In the genomic region with DNA sequence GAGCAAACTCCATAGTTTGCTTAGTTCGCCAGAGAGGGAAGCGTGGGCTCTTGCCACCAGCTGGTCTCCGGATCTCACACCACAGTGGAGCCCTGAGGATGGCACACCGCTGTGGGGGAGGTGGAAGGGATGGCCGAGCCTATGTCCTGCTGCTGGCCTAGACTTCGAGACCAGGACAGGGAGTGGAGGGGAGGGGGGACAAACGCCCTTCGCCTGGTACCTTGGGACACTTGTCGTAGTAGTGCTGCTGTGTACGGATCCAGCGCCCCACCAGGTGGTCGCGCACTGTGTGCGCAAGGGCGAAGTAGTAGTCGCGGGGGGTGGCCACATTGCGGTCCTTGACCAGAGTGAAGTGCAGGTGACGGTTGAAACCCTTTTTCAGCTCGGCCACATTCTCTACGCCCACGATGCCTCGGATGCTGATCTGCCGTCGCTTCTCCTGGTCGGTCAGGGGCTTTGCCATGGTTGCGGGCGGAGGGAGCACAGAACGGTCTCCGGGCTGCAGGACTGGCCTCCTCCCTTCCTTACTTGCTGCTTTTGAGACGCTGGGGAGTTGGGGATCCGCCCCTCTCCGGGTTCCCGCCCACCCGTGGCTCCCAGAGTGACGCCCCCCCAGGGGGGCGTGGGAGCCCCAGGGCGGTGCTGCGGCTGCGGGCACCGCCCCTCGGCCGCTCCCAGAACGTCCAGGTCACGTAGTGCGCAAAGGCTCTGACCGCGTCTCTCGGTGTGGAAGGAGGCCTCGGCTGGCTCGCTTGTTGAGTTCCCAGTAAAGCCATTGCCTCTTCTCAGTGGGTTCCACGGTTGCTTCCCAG, we compare ENCODE assay signal across 8 mouse cellular contexts. TPM values are rescaled to one million over a fixed set of nuclear protein-coding genes. Genes with fewer than 3 reads are reported as not detected.
DNase-seq lines count a peak whose midpoint lies in the region; ATAC-seq lines count a peak whose summit lies in the region.

No protein-coding gene starts in this region.

- peaks cover 30% of the 10 kb centered on the region for H3K27me3 ChIP-seq in forebrain, embryonic 12.5 days
- H3K27me3 ChIP-seq in limb, embryonic 11.5 days (ENCODE audit: control insufficient read depth, insufficient read depth, low read length): 0 out of 2 replicates have a peak, but pooled peaks cover 3% of the 10 kb centered on the region
- H3K27me3 ChIP-seq in midbrain, embryonic 11.5 days (ENCODE audit: control insufficient read depth, insufficient read depth, low read length): peaks cover 6% of the 10 kb centered on the region

- peak; percentile 58 for DNase-seq in CD4-positive, CD25-positive, alpha-beta regulatory T cell, adult 2 months (ENCODE audit: low read depth, low spot score)
- DNase-seq in adrenal gland, postnatal 25 days: peak; percentile 82
- DNase-seq in heart, postnatal 36 days: peak; percentile 74 to 75
- peak; percentile 76 for DNase-seq in limb, embryonic 11.5 days (ENCODE audit: low spot score)
- peak; percentile 95 for DNase-seq in midbrain, embryonic 11.5 days (ENCODE audit: low spot score, missing footprints)
- DNase-seq in spleen, postnatal 14 days (ENCODE audit: low spot score in 2 of 2): peak; percentile 45 to 48
- no peak for DNase-seq in cerebellum, adult 9-11 months

- H3K4me1 ChIP-seq in forebrain, embryonic 12.5 days: peaks cover 28% of the 10 kb centered on the region
- H3K4me1 ChIP-seq in limb, embryonic 11.5 days (ENCODE audit: control insufficient read depth, insufficient read depth, low read length): peaks cover 6% of the 10 kb centered on the region
- peaks cover 7% of the 10 kb centered on the region; the same call in 1 of the 2 replicates for H3K4me1 ChIP-seq in midbrain, embryonic 11.5 days (ENCODE audit: control insufficient read depth, insufficient read depth, low read length)

- intact Hi-C loops in heart, postnatal 36 days (cut with DNase I): no loop called here

- no peaks in the 10 kb centered on the region for H3K9me3 ChIP-seq in forebrain, embryonic 12.5 days
- no peaks in the 10 kb centered on the region for H3K9me3 ChIP-seq in limb, embryonic 11.5 days (ENCODE audit: control insufficient read depth, low read length)
- H3K9me3 ChIP-seq in midbrain, embryonic 11.5 days (ENCODE audit: control insufficient read depth, low read length): no peaks in the 10 kb centered on the region

- H3K27ac ChIP-seq in forebrain, embryonic 12.5 days: no peak overlapping the region
- peak overlapping the region; percentile 21; the same call in 1 of the 2 replicates for H3K27ac ChIP-seq in limb, embryonic 11.5 days (replicated peaks; ENCODE audit: low read depth, low read length)
- H3K27ac ChIP-seq in midbrain, embryonic 11.5 days (ENCODE audit: low read depth, low read length): no peak overlapping the region

- H3K36me3 ChIP-seq in forebrain, embryonic 12.5 days (replicated peaks): no peaks in the 10 kb centered on the region
- H3K36me3 ChIP-seq in limb, embryonic 11.5 days (ENCODE audit: control insufficient read depth, insufficient read depth, low read length): no peaks in the 10 kb centered on the region
- H3K36me3 ChIP-seq in midbrain, embryonic 11.5 days (ENCODE audit: control insufficient read depth, insufficient read depth, low read length): no peaks in the 10 kb centered on the region

- 1% methylated on average over 52 of the region's 52 CpGs for WGBS in forebrain, embryonic 12.5 days
- 1% methylated on average over 52 of the region's 52 CpGs for WGBS in limb, embryonic 11.5 days
- under 1% methylated on average over 52 of the region's 52 CpGs for WGBS in midbrain, embryonic 11.5 days

- H3K4me2 ChIP-seq in forebrain, embryonic 12.5 days: peak overlapping the region; percentile 89
- H3K4me2 ChIP-seq in limb, embryonic 11.5 days (ENCODE audit: low read depth, severe bottlenecking): peak overlapping the region; percentile 86
- H3K4me2 ChIP-seq in midbrain, embryonic 11.5 days: peak overlapping the region; percentile 79

- H3K4me3 ChIP-seq in forebrain, embryonic 12.5 days (replicated peaks): peak overlapping the region; percentile 49
- H3K4me3 ChIP-seq in limb, embryonic 11.5 days (ENCODE audit: low read depth, low read length): peak overlapping the region; percentile 44
- H3K4me3 ChIP-seq in midbrain, embryonic 11.5 days (ENCODE audit: low read depth, low read length): peak overlapping the region; percentile 39

- peak; percentile 69 for ATAC-seq in forebrain, embryonic 12.5 days (ENCODE audit: low FRiP score)
- peak; percentile 84 for ATAC-seq in limb, embryonic 11.5 days (ENCODE audit: insufficient number of reproducible peaks, low FRiP score, low TSS enrichment, low read depth)
- peak; percentile 82 for ATAC-seq in midbrain, embryonic 11.5 days (ENCODE audit: low FRiP score)

- H3K9ac ChIP-seq in forebrain, embryonic 12.5 days: peak overlapping the region; percentile 59
- peak overlapping the region; percentile 53 for H3K9ac ChIP-seq in limb, embryonic 11.5 days (ENCODE audit: low read length)
- peak overlapping the region; percentile 58 for H3K9ac ChIP-seq in midbrain, embryonic 11.5 days (ENCODE audit: low read length)

RNA-seq across cellular contexts. Expression of gene Pygl, which starts 4.0 kb away (rescaled TPM):
- total RNA-seq in adrenal gland, postnatal 25 days (2021): 82.2 and 92.3 TPM in 2 replicates
- polyA plus RNA-seq in forebrain, embryonic 12.5 days (2016; fragmentation: Nextera tagmentation; extraction: Ambion mirVana): 4.9 and 5.7 TPM in 2 replicates
- total RNA-seq in heart, postnatal 36 days (2021): 1 to 10 TPM; 4.1 to 7.1 TPM
- 7.8 and 8.3 TPM in 2 replicates for polyA plus RNA-seq in limb, embryonic 11.5 days (2014; fragmentation: Nextera tagmentation; extraction: Ambion mirVana)
- 7.6 and 8.0 TPM in 2 replicates for polyA plus RNA-seq in midbrain, embryonic 11.5 days (2014; fragmentation: Nextera tagmentation; extraction: Ambion mirVana)
